Mouse (Mus musculus): ENCODE measurements at regions not wholly inside any gene's neighbourhood (a gene's known extent, or its start where the extent isn't known, plus 50 kb on each side); places are given as distances from the start of the nearest gene placed in this dataset.

GRCm38 (mm10) chr11:20973141-20973540 is 118.0 kb upstream of the Peli1 start:
- 74% methylated on average over 3 of the region's 3 CpGs for WGBS
- no peak for DNase-seq (ENCODE audit: low read depth, low spot score)

GRCm38 (mm10) chr11:20981588-20981987 is 109.5 kb upstream of the Peli1 start:
- WGBS, result 85% methylated on average over 2 of the region's 2 CpGs
- no peak for DNase-seq (ENCODE audit: low read depth, low spot score)

GRCm38 (mm10) chr11:20982010-20982409 is 109.1 kb upstream of the Peli1 start:
- WGBS, result 73% methylated on average over 1 of the region's 1 CpGs
- no peak for DNase-seq (ENCODE audit: low read depth, low spot score)

- WGBS, result 56% methylated on average over 6 of the region's 6 CpGs
- DNase-seq (ENCODE audit: low read depth, low spot score), result no peak
These were observed 108.6 kb upstream of the Peli1 start for GRCm38 (mm10) chr11:20982500-20982899.

- WGBS, result 26% methylated on average over 6 of the region's 6 CpGs
These were observed 105.9 kb upstream of the Peli1 start for GRCm38 (mm10) chr11:20985069-20985759.

GRCm38 (mm10) chr11:20985771-20986170 is 105.3 kb upstream of the Peli1 start:
- no peak for DNase-seq (ENCODE audit: low read depth, low spot score)
- WGBS, result 41% methylated on average over 4 of the region's 4 CpGs

More at GRCm38 (mm10) chr11:20985069-20985759, 105.9 kb upstream of the Peli1 start:
- DNase-seq (ENCODE audit: low read depth, low spot score), result no peak

- 86% methylated on average over 5 of the region's 5 CpGs for WGBS
- no peak for DNase-seq (ENCODE audit: low read depth, low spot score)
These were observed 103.8 kb upstream of the Peli1 start for GRCm38 (mm10) chr11:20987171-20987815.

GRCm38 (mm10) chr11:20987841-20988251 is 103.2 kb upstream of the Peli1 start:
- WGBS, result 91% methylated on average over 11 of the region's 11 CpGs
- DNase-seq (ENCODE audit: low read depth, low spot score), result no peak

- no peak for DNase-seq (ENCODE audit: low read depth, low spot score)
- WGBS, result 69% methylated on average over 3 of the region's 3 CpGs
These were observed 102.2 kb upstream of the Peli1 start for GRCm38 (mm10) chr11:20988871-20989270.

GRCm38 (mm10) chr11:20993580-20993979 is 97.5 kb upstream of the Peli1 start:
- no peak for DNase-seq (ENCODE audit: low read depth, low spot score)
- WGBS, result 97% methylated on average over 4 of the region's 4 CpGs

GRCm38 (mm10) chr11:21001400-21001799 is 89.7 kb upstream of the Peli1 start:
- no peak for DNase-seq (ENCODE audit: low read depth, low spot score)
- 76% methylated on average over 3 of the region's 3 CpGs for WGBS

GRCm38 (mm10) chr11:21007222-21007621 is 83.9 kb upstream of the Peli1 start:
- WGBS, result 95% methylated on average over 5 of the region's 5 CpGs
- no peak for DNase-seq (ENCODE audit: low read depth, low spot score)

GRCm38 (mm10) chr11:21009505-21009904 is 81.6 kb upstream of the Peli1 start:
- no peak for DNase-seq (ENCODE audit: low read depth, low spot score)
- WGBS, result 73% methylated on average over 3 of the region's 3 CpGs

GRCm38 (mm10) chr11:21010867-21011266 is 80.2 kb upstream of the Peli1 start:
- no peak for DNase-seq (ENCODE audit: low read depth, low spot score)
- 78% methylated on average over 7 of the region's 7 CpGs for WGBS

GRCm38 (mm10) chr11:21014250-21014649 is 76.8 kb upstream of the Peli1 start:
- WGBS, result 66% methylated on average over 3 of the region's 3 CpGs

GRCm38 (mm10) chr11:21015536-21015935 is 75.6 kb upstream of the Peli1 start:
- WGBS, result 64% methylated on average over 3 of the region's 3 CpGs
- DNase-seq (ENCODE audit: low read depth, low spot score), result no peak

More at GRCm38 (mm10) chr11:21014250-21014649, 76.8 kb upstream of the Peli1 start:
- DNase-seq (ENCODE audit: low read depth, low spot score), result no peak

- WGBS, result 35% methylated on average over 4 of the region's 4 CpGs
- DNase-seq (ENCODE audit: low read depth, low spot score), result no peak
These were observed 74.9 kb upstream of the Peli1 start for GRCm38 (mm10) chr11:21016133-21016746.

GRCm38 (mm10) chr11:21016791-21017329 is 74.2 kb upstream of the Peli1 start:
- WGBS, result 84% methylated on average over 6 of the region's 6 CpGs
- DNase-seq (ENCODE audit: low read depth, low spot score), result no peak

- no peak for DNase-seq (ENCODE audit: low read depth, low spot score)
- WGBS, result 82% methylated on average over 2 of the region's 2 CpGs
These were observed 71.3 kb upstream of the Peli1 start for GRCm38 (mm10) chr11:21019829-21020228.

- 21% methylated on average over 4 of the region's 4 CpGs for WGBS
- no peak for DNase-seq (ENCODE audit: low read depth, low spot score)
These were observed 67.0 kb upstream of the Peli1 start for GRCm38 (mm10) chr11:21024111-21024510.

- DNase-seq (ENCODE audit: low read depth, low spot score), result peak; percentile 58
- 9% methylated on average over 2 of the region's 2 CpGs for WGBS
These were observed 66.6 kb upstream of the Peli1 start for GRCm38 (mm10) chr11:21024521-21024920.

All from large intestine, adult 2 months (tissue).